Mouse (Mus musculus) mesoderm, embryonic 11.5 days (tissue): ENCODE results near the gene Wdfy3.

Source experiments
- DNase-seq: peaks from one replicate; pipeline ENCODE4 v3.0.0-alpha.2; 2012; ENCODE audit warnings: low read depth, low spot score

Gene Wdfy3

DNA sequence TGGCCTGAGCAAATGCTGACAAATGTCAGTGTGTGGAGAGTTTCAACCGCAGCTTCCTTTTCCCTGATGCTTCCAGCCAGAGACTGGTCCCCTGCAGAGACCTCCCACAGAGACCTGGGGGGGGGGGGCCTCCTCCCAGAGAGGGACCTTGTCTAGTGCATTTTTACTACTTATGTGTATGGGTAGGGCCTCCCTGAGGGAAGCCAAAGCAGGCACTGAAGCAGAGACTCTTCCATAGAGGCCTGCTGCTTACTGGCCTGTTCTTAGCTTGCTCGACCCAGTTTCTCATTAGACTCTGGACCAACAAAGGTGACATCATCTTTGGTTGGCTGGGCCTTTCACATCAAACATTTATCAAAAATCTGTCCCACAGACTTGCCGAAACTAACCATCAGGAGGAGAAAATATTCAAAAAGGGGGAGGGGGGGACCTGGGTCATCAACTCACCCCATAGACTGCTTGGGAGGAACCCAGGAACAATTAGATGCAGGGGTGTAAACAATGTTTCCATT, 14.5 kb downstream of the Wdfy3 start:
- DNase-seq = no peak

DNA sequence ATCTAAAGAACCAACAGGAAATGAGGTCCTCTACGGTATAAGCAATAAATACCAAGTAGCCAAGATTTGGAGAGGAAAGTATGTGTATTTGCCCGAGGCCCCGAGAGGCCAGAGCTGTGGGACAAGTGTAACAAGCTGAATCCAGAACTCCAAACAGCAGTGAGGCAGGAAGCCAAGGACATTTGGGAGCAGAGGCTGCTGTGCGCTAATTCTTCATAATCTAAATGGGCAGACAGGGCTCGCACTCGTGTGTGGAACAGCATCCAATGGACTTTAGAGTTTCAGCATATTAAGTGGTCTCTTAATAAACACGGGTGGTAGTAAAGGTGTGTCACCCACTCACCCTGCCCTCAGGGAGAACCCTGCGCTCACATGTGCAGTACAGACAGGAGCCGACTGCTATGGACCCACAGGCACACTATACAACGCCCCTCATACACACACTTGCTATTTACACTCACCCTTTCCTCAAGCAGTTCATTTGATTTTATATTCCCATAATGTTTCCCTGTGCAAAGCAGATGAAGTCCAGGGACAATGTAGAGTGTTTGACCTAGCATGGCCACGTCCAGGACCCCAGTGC, 15.1 kb downstream of the Wdfy3 start:
- DNase-seq = no peak

DNA sequence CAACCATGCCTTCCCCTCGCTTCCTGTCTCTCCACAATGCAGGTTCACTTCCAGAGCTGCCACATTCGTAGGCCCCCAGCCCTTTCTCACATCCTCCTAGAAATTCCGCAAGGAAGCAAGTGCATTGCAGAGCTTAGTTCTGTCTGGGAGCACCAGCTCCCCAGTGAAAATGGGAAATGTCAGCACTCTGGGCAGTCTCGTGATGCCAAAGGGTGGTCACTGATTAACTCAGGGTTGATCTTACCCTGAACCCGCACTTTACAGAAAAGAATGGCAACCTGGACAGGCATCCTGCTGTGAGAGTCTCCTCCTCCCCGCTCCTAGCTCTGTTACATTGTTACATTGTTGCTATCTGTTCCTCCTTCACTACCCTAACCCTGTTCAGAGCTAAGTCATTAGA, 16.8 kb downstream of the Wdfy3 start:
- no peak for DNase-seq

DNA sequence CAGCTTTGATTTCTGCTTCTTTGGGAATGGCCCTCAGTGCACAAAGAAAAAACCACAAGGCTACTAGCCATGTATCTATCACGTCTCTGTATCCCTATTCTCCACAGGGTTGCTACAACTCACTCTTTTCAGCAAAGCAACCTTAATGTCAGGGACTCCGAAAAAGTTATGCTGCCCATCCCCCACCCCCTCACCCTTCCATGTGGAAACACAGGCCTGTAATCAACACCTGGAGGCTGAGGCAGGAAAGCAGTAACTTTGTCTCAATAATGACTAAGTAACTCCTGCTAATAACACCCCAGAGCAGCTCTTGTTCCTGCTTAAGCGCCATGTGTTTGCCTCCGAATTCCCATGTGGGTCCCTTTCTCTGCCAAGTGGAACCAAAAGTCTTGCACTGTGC, 17.3 kb downstream of the Wdfy3 start:
- DNase-seq = no peak

DNA sequence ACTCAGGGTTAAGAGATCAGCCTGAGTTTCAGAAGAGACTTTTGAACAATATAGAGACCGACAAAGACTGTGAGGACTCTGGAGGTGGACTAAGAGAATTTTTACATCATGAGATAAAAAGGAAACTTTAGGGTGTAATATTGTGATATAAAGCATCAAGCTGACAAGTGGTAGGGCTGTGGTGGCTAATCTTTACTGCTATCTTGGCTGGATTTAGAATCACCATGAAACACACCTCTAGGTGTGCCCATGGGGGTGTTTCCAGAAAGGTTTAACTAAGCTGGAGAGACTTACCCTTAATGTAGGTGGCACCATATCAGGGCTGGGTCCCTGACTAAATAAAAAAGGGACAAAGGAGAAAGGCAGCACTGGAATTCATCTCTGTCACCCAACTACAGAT, 19.0 kb downstream of the Wdfy3 start:
- DNase-seq = no peak

DNA sequence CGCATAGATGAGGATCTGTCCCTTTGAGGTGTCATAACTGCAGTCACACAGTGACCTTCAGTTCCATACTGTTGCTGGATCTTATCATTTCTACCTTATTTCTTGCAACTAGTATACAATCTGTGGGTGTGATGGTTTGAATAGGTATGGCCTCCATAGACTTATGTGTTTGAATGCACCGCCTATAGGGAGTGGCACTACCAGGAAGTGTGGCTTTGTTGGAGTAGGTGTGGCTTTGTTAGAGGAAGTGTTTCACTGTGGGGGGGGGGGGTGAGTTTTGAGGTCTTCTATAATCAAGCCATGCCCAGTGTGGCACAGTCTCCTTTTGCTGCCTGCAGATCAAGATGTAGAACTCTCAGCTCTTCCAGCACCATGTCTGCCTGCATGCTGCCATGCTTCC, 21.3 kb downstream of the Wdfy3 start:
- DNase-seq = no peak

DNA sequence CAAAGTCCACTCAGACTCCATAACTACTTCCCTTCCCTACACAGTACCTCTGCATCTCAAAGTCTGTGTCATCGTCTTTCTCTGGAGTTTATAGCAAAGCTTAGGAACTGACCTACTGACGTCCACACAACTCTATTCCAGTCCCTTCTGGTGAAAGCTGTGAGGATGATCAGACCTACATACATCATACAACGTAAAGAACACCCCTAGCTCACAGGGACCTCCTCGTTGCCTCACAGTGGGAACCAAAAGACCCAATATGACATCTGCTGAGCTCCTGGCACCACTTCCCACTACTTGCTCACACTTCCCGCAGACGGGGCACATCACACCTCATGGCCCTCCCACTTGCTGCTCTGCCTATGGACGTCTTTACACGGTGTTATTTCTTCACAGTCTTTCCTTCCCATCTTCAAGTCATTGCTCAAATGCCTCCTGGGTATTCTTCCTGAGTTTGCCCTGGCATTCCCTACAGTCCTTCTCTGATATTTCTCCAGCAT, 23.1 kb downstream of the Wdfy3 start:
- DNase-seq = no peak

- no peak for DNase-seq
Measured at GRCm38 (mm10) chr5:102045636-102046616, 23.8 kb downstream of the Wdfy3 start.

- no peak for DNase-seq
Measured at GRCm38 (mm10) chr5:102045177-102045576, 24.5 kb downstream of the Wdfy3 start.

- DNase-seq = no peak
Measured at GRCm38 (mm10) chr5:102033281-102033680, 36.4 kb downstream of the Wdfy3 start.

GRCm38 (mm10) chr5:102032594-102033240, 37.0 kb downstream of the Wdfy3 start:
- no peak for DNase-seq

DNA sequence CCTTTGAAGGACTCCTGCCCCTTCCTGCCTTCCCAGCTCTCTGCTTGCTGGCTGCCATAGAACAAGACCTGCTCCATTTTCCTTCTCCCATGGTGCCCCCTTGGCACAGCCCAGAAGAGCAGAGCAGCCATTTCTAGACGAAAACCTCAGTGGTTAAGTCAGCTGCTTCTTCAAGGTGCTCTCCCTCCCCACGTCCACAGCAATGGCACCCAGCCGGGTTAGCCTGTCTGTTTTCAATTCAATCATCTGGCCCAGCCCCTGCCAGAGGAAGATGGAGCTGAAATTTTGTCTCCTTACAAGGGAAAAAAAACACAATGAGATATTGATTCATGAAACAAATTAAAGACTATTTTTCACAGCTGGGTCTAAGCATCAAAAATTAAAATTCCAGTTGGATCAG, 37.5 kb downstream of the Wdfy3 start:
- no peak for DNase-seq

DNA sequence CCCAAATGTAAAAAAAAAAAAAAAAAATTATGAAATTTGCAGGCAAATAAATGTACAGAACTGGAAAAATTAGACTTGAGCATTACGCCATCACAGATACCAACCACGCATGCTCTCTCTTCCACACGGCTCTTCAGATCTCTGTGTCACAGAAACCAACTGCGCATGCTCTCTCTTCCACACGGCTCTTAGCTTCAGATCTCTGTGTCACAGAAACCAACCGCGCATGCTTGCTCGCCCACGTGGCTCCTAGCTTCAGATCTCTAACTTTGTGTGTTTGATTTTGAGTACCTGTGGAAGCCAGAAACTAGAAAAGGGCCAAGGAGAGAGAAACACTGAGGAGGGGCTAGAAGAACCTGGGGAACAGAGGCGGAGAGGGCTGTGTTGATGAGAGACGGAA, 46.3 kb downstream of the Wdfy3 start:
- DNase-seq = no peak

- DNase-seq = no peak
Measured at GRCm38 (mm10) chr5:102022018-102022898, 47.5 kb downstream of the Wdfy3 start.

DNA sequence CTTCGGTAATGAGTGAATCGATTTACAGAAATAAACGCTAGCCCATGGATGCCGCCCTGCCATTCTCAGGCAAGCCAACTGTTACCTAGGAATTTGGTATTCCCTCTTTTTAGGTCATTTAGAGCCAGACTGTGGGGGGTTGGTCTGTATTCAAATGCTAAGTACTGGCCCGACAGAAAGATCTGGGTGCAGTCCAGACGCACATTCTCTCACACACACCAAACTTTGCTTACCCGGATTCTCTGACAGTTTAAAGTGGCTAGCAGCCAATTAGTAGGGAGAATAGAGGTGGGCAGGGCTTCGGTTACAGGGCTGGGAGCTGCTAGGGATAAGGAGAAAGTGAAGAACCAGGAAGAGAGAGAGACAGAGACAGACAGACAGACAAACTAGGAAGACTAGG, 55.5 kb downstream of the Wdfy3 start:
- no peak for DNase-seq

- no peak for DNase-seq
Measured at GRCm38 (mm10) chr5:102013781-102014180, 55.9 kb downstream of the Wdfy3 start.

DNA sequence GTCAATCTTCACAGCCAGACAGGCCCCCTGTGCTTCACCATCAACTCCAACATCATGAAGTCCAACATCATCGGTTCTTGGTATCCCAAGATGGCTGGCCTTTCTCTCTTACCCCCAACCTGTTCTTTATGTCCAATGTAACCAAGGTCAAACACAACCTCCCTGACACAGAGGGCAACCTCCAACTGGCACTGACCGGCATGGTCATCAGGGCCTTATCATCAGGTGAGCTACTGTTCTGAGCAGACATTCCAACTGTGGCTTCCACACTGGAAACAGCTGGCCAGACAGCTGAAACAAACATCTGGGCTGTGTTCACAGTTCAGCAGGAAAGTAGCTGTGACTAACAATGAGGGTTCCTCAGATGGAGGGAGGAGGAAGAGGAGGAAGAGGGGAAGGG, 58.8 kb downstream of the Wdfy3 start:
- DNase-seq = no peak

DNA sequence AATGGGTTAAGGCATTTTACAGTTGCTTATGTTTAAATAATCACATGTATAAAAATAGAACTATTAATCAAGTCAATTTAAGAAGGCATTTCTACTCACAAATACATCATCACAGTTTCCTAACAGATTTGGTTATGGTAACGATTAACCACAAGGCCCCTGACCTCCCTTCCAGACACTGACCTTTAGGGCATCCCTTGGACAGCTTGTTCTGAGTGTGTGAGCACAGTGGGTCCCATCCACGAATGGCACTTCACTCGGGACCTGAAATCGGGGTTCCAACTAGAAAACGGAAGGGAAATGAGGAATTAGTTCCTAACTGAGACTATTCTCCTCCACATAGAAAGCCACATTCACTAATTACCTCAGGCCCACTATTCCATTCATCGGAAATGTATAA, 60.1 kb downstream of the Wdfy3 start:
- no peak for DNase-seq

DNA sequence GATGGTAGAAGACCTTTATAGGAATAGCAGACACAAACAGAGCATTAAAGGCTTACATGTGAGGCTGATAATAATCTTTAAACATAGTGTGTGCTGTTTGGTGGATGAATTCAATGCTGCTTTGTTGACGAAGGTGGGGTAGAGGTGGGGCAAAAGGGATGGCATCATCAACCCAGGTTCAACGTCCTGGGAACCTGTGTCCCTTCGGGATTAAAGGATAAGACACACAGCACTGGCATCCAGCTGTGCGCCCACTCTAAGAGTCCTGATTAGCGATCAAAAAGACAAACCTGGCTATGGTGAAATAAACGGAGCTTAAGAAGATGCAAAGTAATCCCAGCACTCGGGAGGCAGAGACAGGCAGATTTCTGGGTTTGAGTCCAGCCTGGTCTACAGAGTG, 61.0 kb downstream of the Wdfy3 start:
- DNase-seq = no peak

GRCm38 (mm10) chr5:102006218-102006941, 63.3 kb downstream of the Wdfy3 start:
- DNase-seq = no peak

DNA sequence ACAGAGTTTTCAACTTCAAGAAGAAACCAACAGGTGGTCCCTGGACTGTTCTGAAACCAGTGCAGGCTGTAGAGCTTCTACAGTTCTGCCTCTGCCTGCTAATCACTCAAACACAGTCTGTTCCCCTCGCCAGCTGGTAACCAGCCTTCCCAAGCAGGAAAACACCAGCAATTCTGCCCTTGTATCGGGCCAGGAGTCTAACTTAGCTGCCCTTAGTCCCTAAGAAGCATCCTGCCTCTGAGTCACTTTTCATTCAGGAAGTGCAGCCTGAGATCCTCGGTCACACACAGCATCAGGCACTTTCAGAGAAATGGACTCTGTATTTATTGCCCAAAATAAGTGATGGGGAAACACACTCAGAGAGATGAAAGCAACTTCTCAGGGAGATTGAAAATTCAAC, 66.3 kb downstream of the Wdfy3 start:
- no peak for DNase-seq
